21 mouse cellular contexts compared by ENCODE assay signal in genomic region chr7:40655391-40655790, GRCm38 (mm10).
A peak's percentile ranks its signal among the peaks of the same experiment; 100 is the strongest.
DNase-seq lines count a peak whose midpoint lies in the region; ATAC-seq and TF ChIP-seq lines count a peak whose summit lies in the region.
"Had no signal": no experiment of that assay in that cellular context is flagged by ENCODE, and none has a peak within 500 bp of the region (broad histone marks: within the 10 kb centered on the region; RNA-seq: fewer than 3 reads in every experiment).

No protein-coding gene starts in this region.

- 60% methylated on average over 2 of the region's 2 CpGs for WGBS in forebrain, postnatal 0 days
- 65% methylated on average over 2 of the region's 2 CpGs for WGBS in forebrain, embryonic 13.5 days

- no peak for TF ChIP-seq CTCF in forebrain, postnatal 0 days (IDR thresholded peaks at IDR 0.05; ENCODE audit: low read depth)

- no peaks in the 10 kb centered on the region for H3K4me1 ChIP-seq in forebrain, postnatal 0 days (ENCODE audit: insufficient read depth)
- peaks cover 8% of the 10 kb centered on the region for H3K4me1 ChIP-seq in forebrain, embryonic 13.5 days
- H3K4me1 ChIP-seq: heart, embryonic 12.5 days; liver, embryonic 13.5 days had no signal

- no peak overlapping the region for H3K27ac ChIP-seq in forebrain, postnatal 0 days (ENCODE audit: low read depth, low read length)
- H3K27ac ChIP-seq in forebrain, embryonic 13.5 days: no peak overlapping the region
- H3K27ac ChIP-seq: forebrain, embryonic 10.5 days; hindbrain, embryonic 10.5 days; liver, embryonic 13.5 days; midbrain, embryonic 12.5 days; stomach, postnatal 0 days had no signal

- no peaks in the 10 kb centered on the region for H3K27me3 ChIP-seq in forebrain, postnatal 0 days (ENCODE audit: insufficient read depth, low read length)
- H3K27me3 ChIP-seq in forebrain, embryonic 13.5 days: no peaks in the 10 kb centered on the region
- H3K27me3 ChIP-seq: heart, embryonic 12.5 days; liver, embryonic 13.5 days; midbrain, embryonic 12.5 days had no signal

- no peak overlapping the region for H3K4me3 ChIP-seq in forebrain, postnatal 0 days (ENCODE audit: low read depth, low read length)
- H3K4me3 ChIP-seq in forebrain, embryonic 13.5 days: no peak overlapping the region
- H3K4me3 ChIP-seq: forebrain, embryonic 10.5 days; heart, embryonic 12.5 days; hindbrain, embryonic 10.5 days; liver, embryonic 13.5 days; midbrain, embryonic 12.5 days had no signal

- DNase-seq in forebrain, postnatal 0 days: no peak
- peak; percentile 13 for DNase-seq in layer of hippocampus, adult 11-12 months (ENCODE audit: low spot score)
- no peak for DNase-seq in layer of hippocampus, postnatal 14 days (ENCODE audit: low spot score in 2 of 2)
- DNase-seq in left cerebral cortex, postnatal 14 days (ENCODE audit: low spot score in 2 of 2): peak; percentile 9 to 11
- DNase-seq in left cerebral cortex, postnatal 4 days: no peak
- DNase-seq in right cerebral cortex, adult 18-20 months: peak; percentile 17
- DNase-seq in right cerebral cortex, postnatal 25 days: no peak
- DNase-seq: adrenal gland, postnatal 36 days; cerebellum, adult 11-12 months; gastrocnemius, postnatal 10 days; heart, postnatal 10 days; liver, embryonic 13.5 days; lung, adult 2 months; lung, postnatal 14 days had no signal

- no peak overlapping the region for H3K9ac ChIP-seq in forebrain, postnatal 0 days
- H3K9ac ChIP-seq in forebrain, embryonic 13.5 days: no peak overlapping the region
- H3K9ac ChIP-seq: heart, embryonic 12.5 days; liver, embryonic 13.5 days; midbrain, embryonic 12.5 days had no signal

- no peaks in the 10 kb centered on the region for H3K36me3 ChIP-seq in forebrain, postnatal 0 days (ENCODE audit: insufficient read depth)
- no peaks in the 10 kb centered on the region for H3K36me3 ChIP-seq in forebrain, embryonic 13.5 days (ENCODE audit: poor library complexity, severe bottlenecking)
- H3K36me3 ChIP-seq: forebrain, embryonic 10.5 days; heart, embryonic 12.5 days; hindbrain, embryonic 10.5 days; liver, embryonic 13.5 days; midbrain, embryonic 12.5 days had no signal

- intact Hi-C loops in left cerebral cortex, postnatal 14 days (cut with DNase I): no loop called here
- intact Hi-C loops in left cerebral cortex, postnatal 4 days (cut with DNase I): no loop called here

- H3K9me3 ChIP-seq in forebrain, postnatal 0 days (ENCODE audit: low read length): no peaks in the 10 kb centered on the region
- no peaks in the 10 kb centered on the region for H3K9me3 ChIP-seq in forebrain, embryonic 13.5 days (replicated peaks)
- H3K9me3 ChIP-seq: forebrain, embryonic 10.5 days; heart, embryonic 12.5 days; hindbrain, embryonic 10.5 days; midbrain, embryonic 12.5 days had no signal

- ATAC-seq in forebrain, postnatal 0 days: 0 out of 2 replicates have a peak, but pooled peaks have one; percentile 5
- ATAC-seq in forebrain, embryonic 13.5 days: no peak
- ATAC-seq: intestine, postnatal 0 days had no signal

- no peak overlapping the region for H3K4me2 ChIP-seq in forebrain, postnatal 0 days (ENCODE audit: low read depth)
- H3K4me2 ChIP-seq in forebrain, embryonic 13.5 days: no peak overlapping the region
- H3K4me2 ChIP-seq: heart, embryonic 12.5 days; liver, embryonic 13.5 days; midbrain, embryonic 12.5 days had no signal

Comparison
In these comparisons a context has a peak if more than half of its experiments do, and no peak if none do; other contexts are left out.
1. DNase-seq: peak in layer of hippocampus, adult 11-12 months (single experiment), left cerebral cortex, postnatal 14 days (2 of 2) and right cerebral cortex, adult 18-20 months (single experiment); none in forebrain, postnatal 0 days (single experiment), layer of hippocampus, postnatal 14 days (0 of 2), left cerebral cortex, postnatal 4 days (single experiment) and right cerebral cortex, postnatal 25 days (single experiment).